Mouse (Mus musculus) forebrain, embryonic 11.5 days (tissue): ENCODE measurements at regions not wholly inside any gene's neighbourhood (a gene's known extent, or its start where the extent isn't known, plus 50 kb on each side); places are given as distances from the start of the nearest gene placed in this dataset.

ENCODE experiments used
- ATAC-seq: fragments of 200-750 bp; cut with Nextera tagmentation; replicated peaks from 2 replicates; pipeline ENCODE4 v1.8.0; 2017; ENCODE audit warnings: moderate TSS enrichment; ENCODE audit not compliant: low FRiP score
- DNase-seq: peaks from one replicate; pipeline ENCODE4 v3.0.0-alpha.2; 2017; ENCODE audit warnings: low spot score
- H3K27ac ChIP-seq: fragments of 300-500 bp; sonication (generic); 2 replicates; pipeline ENCODE4 v1.5.1; 2014; ENCODE audit warnings: low read depth, low read length
- H3K27me3 ChIP-seq: fragments of 300-500 bp; sonication (generic); 2 replicates; pipeline ENCODE4 v1.6.1; 2014; ENCODE audit warnings: mild to moderate bottlenecking, low read length, mixed read lengths; ENCODE audit not compliant: control insufficient read depth, insufficient read depth
- H3K36me3 ChIP-seq: fragments of 300-500 bp; sonication (generic); 2 replicates; pipeline ENCODE4 v1.6.1; 2014; ENCODE audit warnings: mild to moderate bottlenecking, low read length, moderate library complexity, mixed read lengths; ENCODE audit not compliant: control insufficient read depth, insufficient read depth
- H3K4me1 ChIP-seq: fragments of 300-500 bp; sonication (generic); replicated peaks from 2 replicates; pipeline ENCODE4 v1.6.1; 2014; ENCODE audit warnings: low read length, mixed read lengths; ENCODE audit not compliant: control insufficient read depth, insufficient read depth
- H3K4me2 ChIP-seq: fragments of 300-500 bp; sonication (generic); 2 replicates; pipeline ENCODE4 v1.6.1; 2014; ENCODE audit warnings: low read depth, mild to moderate bottlenecking, low read length, moderate library complexity, mixed read lengths; ENCODE audit not compliant: severe bottlenecking
- H3K4me3 ChIP-seq: fragments of 300-500 bp; sonication (generic); 2 replicates; pipeline ENCODE4 v1.5.1; 2014; ENCODE audit warnings: low read depth, low read length
- H3K9ac ChIP-seq: fragments of 300-500 bp; sonication (generic); 2 replicates; pipeline ENCODE4 v1.6.1; 2014; ENCODE audit warnings: low read length
- H3K9me3 ChIP-seq: fragments of 300-500 bp; sonication (generic); 2 replicates; pipeline ENCODE4 v1.6.1; 2016; ENCODE audit warnings: low read length, mixed read lengths; ENCODE audit not compliant: control insufficient read depth
- WGBS: fragments of 180-500 bp; shearing (Covaris S2); extraction: QIAGEN DNeasy Blood & Tissue Kit; methylation state at CpG from one replicate; pipeline ENCODE4 v1.1.7; 2014; 5-methylcytosine and 5-hydroxymethylcytosine counted together

DNA sequence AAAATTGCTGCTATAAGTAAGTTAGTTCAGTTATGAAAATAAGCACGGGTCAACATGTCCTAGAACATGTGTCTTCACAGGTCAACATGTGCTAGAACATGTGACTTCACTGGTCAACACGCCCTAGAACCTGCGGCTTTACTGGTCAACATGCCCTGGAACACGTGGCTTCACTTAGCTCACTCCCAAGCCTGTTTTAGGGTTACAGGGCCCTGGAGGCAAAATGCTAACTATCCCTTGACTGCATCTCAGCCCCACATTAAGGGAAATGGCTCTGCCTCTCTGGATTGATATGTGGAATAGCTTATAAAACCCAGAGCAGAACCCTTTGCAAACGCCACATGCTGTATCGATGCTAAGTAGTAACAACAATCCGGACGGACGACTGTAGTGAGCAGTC lies 67.8 kb downstream of the Nkx6-1 start:
- no peak overlapping the region for H3K27ac ChIP-seq
- 90% methylated on average over 9 of the region's 9 CpGs for WGBS
- H3K9ac ChIP-seq = no peak overlapping the region
- ATAC-seq = no peak
- H3K4me1 ChIP-seq = no peaks in the 10 kb centered on the region
- H3K4me2 ChIP-seq = no peak overlapping the region
- H3K27me3 ChIP-seq = no peaks in the 10 kb centered on the region
- no peak overlapping the region for H3K4me3 ChIP-seq
- H3K9me3 ChIP-seq = no peaks in the 10 kb centered on the region
- DNase-seq = no peak
- no peaks in the 10 kb centered on the region for H3K36me3 ChIP-seq

DNA sequence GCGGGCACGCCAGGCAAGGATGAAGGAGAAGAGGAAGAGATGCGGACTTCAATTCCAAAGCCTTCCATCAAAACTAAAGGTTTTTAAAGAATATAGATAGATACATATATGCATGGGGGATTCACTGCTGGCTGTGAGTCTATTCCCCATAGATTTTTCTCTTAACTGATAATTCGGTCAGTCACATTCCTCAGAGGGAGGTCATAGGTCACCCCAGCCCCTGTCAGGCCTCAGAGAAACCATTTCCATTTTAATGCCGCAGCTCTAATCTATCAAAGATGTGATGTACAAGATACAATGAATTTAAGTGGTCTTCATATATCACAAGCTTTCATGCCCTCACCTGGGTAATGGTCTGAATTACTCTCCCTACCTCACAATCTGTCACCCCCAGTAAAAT lies 73.6 kb downstream of the Nkx6-1 start:
- no peak overlapping the region for H3K9ac ChIP-seq
- H3K4me1 ChIP-seq = no peaks in the 10 kb centered on the region
- no peak for ATAC-seq
- H3K27me3 ChIP-seq = no peaks in the 10 kb centered on the region
- H3K27ac ChIP-seq = no peak overlapping the region
- 85% methylated on average over 5 of the region's 5 CpGs for WGBS
- no peak for DNase-seq
- no peaks in the 10 kb centered on the region for H3K36me3 ChIP-seq
- no peak overlapping the region for H3K4me3 ChIP-seq
- H3K9me3 ChIP-seq = no peaks in the 10 kb centered on the region
- H3K4me2 ChIP-seq = no peak overlapping the region

DNA sequence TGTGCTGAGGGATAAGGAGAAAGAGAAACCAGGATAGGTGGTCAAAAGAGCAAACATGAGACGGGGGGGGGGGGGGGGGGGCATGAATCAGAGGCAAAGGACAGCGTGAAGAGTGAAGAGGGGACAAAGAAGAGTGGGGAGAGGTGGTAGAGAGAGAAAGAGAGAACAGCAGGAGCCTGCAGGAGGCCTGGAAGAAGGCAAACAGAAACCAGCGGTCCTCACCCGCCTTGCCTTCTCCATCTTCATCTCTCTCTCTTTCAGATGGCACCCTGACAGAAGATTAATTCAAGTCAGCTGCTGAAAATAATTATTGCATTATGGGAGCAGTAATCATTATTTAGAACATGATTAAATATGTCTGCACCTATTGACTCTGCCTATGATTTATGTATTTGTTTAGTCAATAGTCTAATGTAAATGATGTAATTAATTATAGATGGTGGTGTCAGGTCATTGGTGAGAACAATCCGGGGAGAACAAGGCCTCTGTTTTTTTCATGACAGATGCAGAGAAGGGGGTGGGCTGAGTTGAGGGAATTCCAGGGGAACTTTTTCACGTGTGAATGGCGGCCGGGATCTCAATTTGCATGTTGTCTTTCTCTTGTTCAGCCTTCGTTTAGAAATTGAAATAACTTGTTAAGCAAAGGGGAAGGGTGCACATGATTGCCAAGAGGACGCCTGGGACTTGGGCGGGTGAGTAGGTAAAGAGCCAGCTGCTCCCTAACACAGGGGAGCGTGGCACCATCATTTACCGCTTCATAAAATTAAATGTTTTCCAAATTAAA lies 74.3 kb downstream of the Nkx6-1 start:
- no peak for ATAC-seq
- 45% methylated on average over 12 of the region's 13 CpGs for WGBS
- Histone ChIP-seq H3K4me3 (no peak overlapping the region), H3K27ac (no peak overlapping the region), H3K36me3 (no peaks in the 10 kb centered on the region), H3K27me3 (no peaks in the 10 kb centered on the region), H3K9ac (no peak overlapping the region), H3K4me2 (no peak overlapping the region), H3K9me3 (no peaks in the 10 kb centered on the region), H3K4me1 (no peaks in the 10 kb centered on the region)
- DNase-seq = no peak

DNA sequence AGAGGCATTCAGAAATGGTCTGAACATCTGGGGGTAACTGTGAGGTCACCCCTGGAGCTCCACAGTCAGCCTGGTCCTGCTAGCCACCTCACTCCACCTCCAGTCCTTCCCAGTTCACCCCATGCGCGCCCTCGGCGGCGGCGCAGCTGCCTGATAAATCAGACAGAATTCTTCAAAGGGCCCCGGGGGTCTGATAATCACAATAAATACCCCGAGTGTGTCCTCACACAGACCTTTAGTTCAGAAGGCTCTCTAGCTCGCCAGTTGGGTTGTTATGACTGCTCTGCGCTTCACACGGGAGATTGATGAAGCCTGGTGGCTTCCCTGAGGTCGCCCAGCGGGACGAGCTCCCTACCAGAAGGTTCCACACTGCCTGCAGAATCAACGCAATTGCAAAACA lies 91.8 kb downstream of the Nkx6-1 start:
- H3K4me2 ChIP-seq = no peak overlapping the region
- 84% methylated on average over 15 of the region's 15 CpGs for WGBS
- no peak overlapping the region for H3K4me3 ChIP-seq
- no peak overlapping the region for H3K9ac ChIP-seq
- DNase-seq (no peak), ATAC-seq (no peak)
- H3K4me1 ChIP-seq = no peaks in the 10 kb centered on the region
- H3K9me3 ChIP-seq = no peaks in the 10 kb centered on the region
- no peak overlapping the region for H3K27ac ChIP-seq
- H3K36me3 ChIP-seq = no peaks in the 10 kb centered on the region
- peaks cover 2% of the 10 kb centered on the region; the same call in 1 of the 2 replicates for H3K27me3 ChIP-seq

DNA sequence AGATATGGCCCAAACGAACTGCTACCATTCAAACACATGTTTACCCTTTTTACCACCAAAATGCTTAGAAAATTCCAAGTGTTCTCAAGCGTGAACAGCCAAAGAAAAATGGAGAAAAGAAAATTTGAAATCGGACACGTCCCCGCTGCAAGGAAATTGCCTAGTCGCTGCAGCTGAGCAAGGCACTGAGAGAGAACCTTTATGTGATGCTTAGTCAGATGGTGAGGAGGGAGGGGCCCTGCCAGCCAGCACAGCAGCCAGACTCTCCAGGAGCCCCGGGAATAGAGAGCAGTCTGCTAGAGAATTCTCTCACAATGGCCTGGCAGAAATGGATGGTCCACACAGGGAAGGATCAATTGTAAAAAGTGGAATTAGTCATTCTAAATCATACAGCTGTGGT lies 99.0 kb downstream of the Nkx6-1 start:
- Histone ChIP-seq H3K9me3 (no peaks in the 10 kb centered on the region), H3K9ac (no peak overlapping the region), H3K4me1 (no peaks in the 10 kb centered on the region; the same call in 1 of the 2 replicates), H3K27ac (no peak overlapping the region), H3K4me3 (no peak overlapping the region), H3K4me2 (no peak overlapping the region), H3K36me3 (no peaks in the 10 kb centered on the region), H3K27me3 (peaks cover 2% of the 10 kb centered on the region; the same call in 1 of the 2 replicates)
- no peak for DNase-seq
- WGBS = 18% methylated on average over 7 of the region's 7 CpGs
- peak; percentile 67; the same call in 1 of the 2 replicates for ATAC-seq

DNA sequence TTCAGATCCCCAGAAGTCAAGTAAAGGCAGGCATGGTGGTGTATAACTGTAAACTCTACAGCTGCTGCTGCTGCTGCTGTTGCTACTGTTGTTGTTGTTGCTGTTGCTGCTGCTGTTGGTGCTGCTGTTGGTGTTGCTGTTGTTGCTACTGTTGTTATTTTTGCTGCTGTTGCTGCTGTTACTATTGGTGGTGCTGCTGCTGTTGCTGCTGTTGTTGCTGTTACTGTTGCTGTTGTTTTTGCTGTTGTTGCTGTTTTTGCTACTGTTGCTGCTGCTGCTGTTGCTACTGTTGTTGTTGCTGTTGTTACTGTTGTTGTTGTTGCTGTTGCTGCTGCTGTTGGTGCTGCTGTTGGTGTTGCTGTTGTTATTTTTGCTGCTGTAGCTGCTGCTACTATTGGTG lies 104.4 kb downstream of the Nkx6-1 start:
- Histone ChIP-seq H3K4me1 (no peaks in the 10 kb centered on the region), H3K4me2 (no peak overlapping the region), H3K27me3 (no peaks in the 10 kb centered on the region), H3K9me3 (no peaks in the 10 kb centered on the region), H3K4me3 (no peak overlapping the region), H3K27ac (no peak overlapping the region), H3K36me3 (no peaks in the 10 kb centered on the region), H3K9ac (no peak overlapping the region)
- DNase-seq (no peak), ATAC-seq (no peak)

DNA sequence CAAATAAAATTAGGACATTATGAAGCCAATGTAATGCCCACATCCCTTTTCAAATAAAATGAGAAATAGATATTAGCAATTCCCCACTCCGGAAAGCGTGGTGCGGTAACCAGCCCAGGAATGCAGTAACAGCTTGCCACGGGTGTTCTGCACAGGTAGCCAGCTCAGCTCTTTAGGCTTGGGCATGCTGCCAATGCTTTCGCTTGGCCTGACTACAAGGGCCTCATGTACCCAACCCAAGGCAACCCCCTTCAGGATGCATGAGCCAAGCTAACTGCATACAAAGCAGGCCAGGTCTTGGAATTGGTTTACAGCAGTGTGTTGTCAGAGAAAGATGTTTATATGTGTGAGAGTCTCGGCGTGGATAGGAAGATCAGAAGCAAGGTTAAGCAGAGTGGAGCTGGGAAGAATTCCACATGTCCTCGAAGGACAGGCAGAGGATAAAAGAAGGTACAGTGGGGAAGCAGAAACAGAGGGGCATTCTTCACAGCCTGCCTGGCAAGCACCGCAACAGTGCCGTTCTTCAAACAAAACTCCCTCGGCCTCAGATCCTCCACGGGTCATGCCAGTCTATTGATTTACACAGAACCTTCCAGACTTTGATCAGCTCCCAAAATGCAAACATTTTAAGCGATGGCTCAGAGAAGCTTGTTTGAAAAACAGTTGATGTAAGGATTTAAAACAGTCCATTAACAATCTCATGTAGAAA lies 106.4 kb downstream of the Nkx6-1 start:
- no peak for DNase-seq
- Histone ChIP-seq H3K36me3 (no peaks in the 10 kb centered on the region), H3K9me3 (no peaks in the 10 kb centered on the region), H3K4me2 (no peak overlapping the region), H3K27ac (no peak overlapping the region), H3K4me1 (no peaks in the 10 kb centered on the region), H3K27me3 (no peaks in the 10 kb centered on the region), H3K4me3 (no peak overlapping the region), H3K9ac (no peak overlapping the region)
- ATAC-seq = no peak
- 86% methylated on average over 13 of the region's 13 CpGs for WGBS

DNA sequence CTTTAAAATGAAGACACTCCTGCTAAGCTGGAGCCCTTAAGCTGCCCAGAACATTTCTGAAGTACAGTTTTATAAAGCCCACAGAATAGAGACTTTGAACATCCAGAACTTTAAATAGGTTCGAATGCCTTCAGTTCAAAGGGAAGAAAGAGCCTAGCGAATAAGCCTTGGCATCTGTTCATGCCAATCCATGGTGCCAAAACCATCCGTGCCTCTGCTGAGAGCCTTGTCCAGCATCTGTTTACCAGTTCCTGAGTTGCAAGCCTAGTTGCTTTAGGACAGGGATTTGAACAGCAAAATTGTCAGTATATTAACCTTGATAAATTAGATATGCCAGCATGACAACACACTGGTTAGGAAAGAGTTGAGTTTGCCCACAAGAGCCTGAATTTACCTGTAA lies 107.6 kb downstream of the Nkx6-1 start:
- Histone ChIP-seq H3K27ac (no peak overlapping the region), H3K27me3 (no peaks in the 10 kb centered on the region; the same call in 1 of the 2 replicates), H3K4me2 (no peak overlapping the region), H3K4me3 (no peak overlapping the region), H3K9me3 (no peaks in the 10 kb centered on the region), H3K36me3 (no peaks in the 10 kb centered on the region), H3K9ac (no peak overlapping the region), H3K4me1 (no peaks in the 10 kb centered on the region)
- ATAC-seq (no peak), DNase-seq (no peak)
- WGBS = 93% methylated on average over 3 of the region's 3 CpGs

DNA sequence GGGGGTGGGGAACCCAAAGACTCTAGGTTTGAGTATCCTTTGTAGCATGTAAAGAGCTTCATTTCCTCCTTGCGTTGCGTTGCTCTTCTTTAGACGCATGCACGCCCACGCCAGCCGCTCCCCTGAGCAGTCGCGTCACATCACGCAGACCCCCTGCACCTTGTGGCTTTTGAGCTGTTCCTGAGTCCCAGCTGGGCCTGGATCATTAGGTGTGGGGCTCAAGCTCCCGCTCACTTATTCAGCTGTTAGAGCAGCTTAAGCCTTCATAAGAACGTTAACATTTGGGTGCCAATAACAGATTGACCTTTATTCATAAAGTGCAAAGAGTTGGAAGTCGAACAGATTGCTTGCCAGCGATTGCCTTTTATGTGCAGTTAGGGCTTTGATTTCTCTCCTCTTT lies 121.5 kb downstream of the Nkx6-1 start:
- Histone ChIP-seq H3K9ac (no peak overlapping the region), H3K36me3 (no peaks in the 10 kb centered on the region), H3K4me2 (no peak overlapping the region), H3K4me3 (no peak overlapping the region), H3K4me1 (peaks cover 3% of the 10 kb centered on the region; the same call in 1 of the 2 replicates), H3K27ac (no peak overlapping the region), H3K9me3 (no peaks in the 10 kb centered on the region), H3K27me3 (peaks cover 85% of the 10 kb centered on the region)
- ATAC-seq (no peak; the same call in 1 of the 2 replicates), DNase-seq (no peak)
- 2% methylated on average over 13 of the region's 13 CpGs for WGBS
